Mouse (Mus musculus): ENCODE results near the gene Rgs13. TPM values are rescaled to one million over a fixed set of nuclear protein-coding genes. Genes with fewer than 3 reads are reported as not detected.

Gene Rgs13
- polyA plus RNA-seq, 1 experiment from 2014 or later: 0.10 TPM

- 79% methylated on average over 2 of the region's 2 CpGs for WGBS
- Histone ChIP-seq H3K4me2 (replicated peaks; ENCODE audit: low read depth) (no peak overlapping the region), H3K27ac (ENCODE audit: low read depth, low read length) (no peak overlapping the region), H3K36me3 (ENCODE audit: control insufficient read depth, insufficient read depth) (no peaks in the 10 kb centered on the region), H3K4me1 (replicated peaks; ENCODE audit: control insufficient read depth, insufficient read depth, low read length) (no peaks in the 10 kb centered on the region), H3K4me3 (ENCODE audit: low read depth, low read length) (no peak overlapping the region), H3K9me3 (ENCODE audit: control insufficient read depth) (no peaks in the 10 kb centered on the region), H3K27me3 (replicated peaks; ENCODE audit: control insufficient read depth, insufficient read depth, low read length) (no peaks in the 10 kb centered on the region), H3K9ac (ENCODE audit: low read depth, low read length) (no peak overlapping the region)
- ATAC-seq: no peak
- no peak for TF ChIP-seq CTCF (IDR thresholded peaks at IDR 0.05; ENCODE audit: low read depth)
These were observed 23.3 kb upstream of the Rgs13 start for GRCm38 (mm10) chr1:144200496-144200895.

DNA sequence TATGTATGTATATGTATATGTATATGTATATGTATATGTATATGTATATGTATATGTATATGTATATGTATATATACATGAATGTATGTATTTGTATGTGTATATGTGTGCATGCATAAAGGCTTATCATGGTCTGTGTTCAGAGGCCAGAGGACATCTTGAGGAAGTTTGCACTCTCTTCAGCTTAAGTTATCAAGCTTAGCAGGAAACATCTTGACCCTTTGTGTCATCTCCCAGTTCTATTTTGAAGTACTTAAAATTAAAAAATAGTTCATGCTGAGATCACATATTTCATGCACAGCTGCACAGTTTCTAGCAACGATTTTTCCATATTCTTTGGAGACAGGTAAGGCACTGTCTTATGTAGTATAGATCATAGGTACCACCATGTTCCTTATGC lies 22.4 kb upstream of the Rgs13 start:
- H3K27ac ChIP-seq (ENCODE audit: low read depth, low read length): no peak overlapping the region
- no peaks in the 10 kb centered on the region for H3K4me1 ChIP-seq (replicated peaks; ENCODE audit: control insufficient read depth, insufficient read depth, low read length)
- H3K4me2 ChIP-seq (replicated peaks; ENCODE audit: low read depth): no peak overlapping the region
- WGBS: 76% methylated on average over 1 of the region's 1 CpGs
- ATAC-seq: no peak
- H3K36me3 ChIP-seq (ENCODE audit: control insufficient read depth, insufficient read depth): no peaks in the 10 kb centered on the region
- H3K27me3 ChIP-seq (replicated peaks; ENCODE audit: control insufficient read depth, insufficient read depth, low read length): no peaks in the 10 kb centered on the region
- no peak overlapping the region for H3K9ac ChIP-seq (ENCODE audit: low read depth, low read length)
- TF ChIP-seq CTCF (IDR thresholded peaks at IDR 0.05; ENCODE audit: low read depth): no peak
- no peak overlapping the region for H3K4me3 ChIP-seq (ENCODE audit: low read depth, low read length)
- H3K9me3 ChIP-seq (ENCODE audit: control insufficient read depth): no peaks in the 10 kb centered on the region

- ATAC-seq: no peak
- TF ChIP-seq CTCF (IDR thresholded peaks at IDR 0.05; ENCODE audit: low read depth): peak; percentile 83
- no peak overlapping the region for H3K27ac ChIP-seq (ENCODE audit: low read depth, low read length)
- H3K36me3 ChIP-seq (ENCODE audit: control insufficient read depth, insufficient read depth): no peaks in the 10 kb centered on the region
- no peaks in the 10 kb centered on the region for H3K27me3 ChIP-seq (replicated peaks; ENCODE audit: control insufficient read depth, insufficient read depth, low read length)
- H3K4me3 ChIP-seq (ENCODE audit: low read depth, low read length): no peak overlapping the region
- H3K9ac ChIP-seq (ENCODE audit: low read depth, low read length): no peak overlapping the region
- H3K4me2 ChIP-seq (replicated peaks; ENCODE audit: low read depth): no peak overlapping the region
- H3K4me1 ChIP-seq (replicated peaks; ENCODE audit: control insufficient read depth, insufficient read depth, low read length): no peaks in the 10 kb centered on the region
- H3K9me3 ChIP-seq (ENCODE audit: control insufficient read depth): no peaks in the 10 kb centered on the region
- WGBS: 30% methylated on average over 3 of the region's 3 CpGs
These were observed 20.5 kb upstream of the Rgs13 start for GRCm38 (mm10) chr1:144197684-144198083.

- Histone ChIP-seq H3K9ac (ENCODE audit: low read depth, low read length) (no peak overlapping the region), H3K9me3 (ENCODE audit: control insufficient read depth) (no peaks in the 10 kb centered on the region), H3K4me1 (replicated peaks; ENCODE audit: control insufficient read depth, insufficient read depth, low read length) (no peaks in the 10 kb centered on the region), H3K4me3 (ENCODE audit: low read depth, low read length) (no peak overlapping the region), H3K36me3 (ENCODE audit: control insufficient read depth, insufficient read depth) (no peaks in the 10 kb centered on the region), H3K4me2 (replicated peaks; ENCODE audit: low read depth) (no peak overlapping the region), H3K27ac (ENCODE audit: low read depth, low read length) (no peak overlapping the region), H3K27me3 (replicated peaks; ENCODE audit: control insufficient read depth, insufficient read depth, low read length) (no peaks in the 10 kb centered on the region)
- WGBS: 67% methylated on average over 7 of the region's 7 CpGs
- no peak for TF ChIP-seq CTCF (IDR thresholded peaks at IDR 0.05; ENCODE audit: low read depth)
- ATAC-seq: no peak
These were observed 9.7 kb upstream of the Rgs13 start for GRCm38 (mm10) chr1:144186655-144187396.

- Histone ChIP-seq H3K9ac (ENCODE audit: low read depth, low read length) (no peak overlapping the region), H3K27ac (ENCODE audit: low read depth, low read length) (no peak overlapping the region), H3K4me2 (replicated peaks; ENCODE audit: low read depth) (no peak overlapping the region), H3K9me3 (ENCODE audit: control insufficient read depth) (no peaks in the 10 kb centered on the region), H3K4me3 (ENCODE audit: low read depth, low read length) (no peak overlapping the region), H3K4me1 (replicated peaks; ENCODE audit: control insufficient read depth, insufficient read depth, low read length) (no peaks in the 10 kb centered on the region), H3K27me3 (replicated peaks; ENCODE audit: control insufficient read depth, insufficient read depth, low read length) (no peaks in the 10 kb centered on the region), H3K36me3 (ENCODE audit: control insufficient read depth, insufficient read depth) (no peaks in the 10 kb centered on the region)
- no peak for ATAC-seq
- 55% methylated on average over 4 of the region's 4 CpGs for WGBS
- TF ChIP-seq CTCF (IDR thresholded peaks at IDR 0.05; ENCODE audit: low read depth): no peak
These were observed 8.0 kb upstream of the Rgs13 start for GRCm38 (mm10) chr1:144184955-144185715.

DNA sequence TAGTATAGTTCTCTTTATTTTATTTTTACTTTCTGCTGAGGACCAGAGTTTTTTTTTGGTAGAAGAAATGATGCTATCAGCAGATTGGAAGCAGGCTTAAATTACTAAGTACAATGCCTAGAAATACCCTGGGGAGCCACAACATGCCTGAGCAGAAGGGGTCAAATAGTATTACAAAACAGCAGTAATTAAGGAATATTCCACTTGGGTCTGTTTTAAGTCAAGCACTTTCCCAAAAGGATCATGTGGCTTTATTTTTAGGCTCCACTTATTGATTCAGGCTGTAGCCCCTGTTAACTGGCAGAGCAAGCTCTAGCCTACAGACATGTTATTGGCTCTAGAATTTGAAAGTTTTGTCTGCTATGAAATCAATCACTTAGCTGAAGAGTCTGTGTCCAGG lies 6.5 kb upstream of the Rgs13 start:
- H3K4me3 ChIP-seq (ENCODE audit: low read depth, low read length): no peak overlapping the region
- H3K9me3 ChIP-seq (ENCODE audit: control insufficient read depth): no peaks in the 10 kb centered on the region
- ATAC-seq: no peak
- H3K9ac ChIP-seq (ENCODE audit: low read depth, low read length): no peak overlapping the region
- no peaks in the 10 kb centered on the region for H3K4me1 ChIP-seq (replicated peaks; ENCODE audit: control insufficient read depth, insufficient read depth, low read length)
- H3K4me2 ChIP-seq (replicated peaks; ENCODE audit: low read depth): no peak overlapping the region
- H3K27ac ChIP-seq (ENCODE audit: low read depth, low read length): no peak overlapping the region
- H3K36me3 ChIP-seq (ENCODE audit: control insufficient read depth, insufficient read depth): no peaks in the 10 kb centered on the region
- no peak for TF ChIP-seq CTCF (IDR thresholded peaks at IDR 0.05; ENCODE audit: low read depth)
- H3K27me3 ChIP-seq (replicated peaks; ENCODE audit: control insufficient read depth, insufficient read depth, low read length): no peaks in the 10 kb centered on the region

All from intestine, postnatal 0 days (tissue).